Mouse (Mus musculus): ENCODE results near the gene Msh4. TPM values are rescaled to one million over a fixed set of nuclear protein-coding genes. Genes with fewer than 3 reads are reported as not detected.
A peak's percentile ranks its signal among the peaks of the same experiment; 100 is the strongest.

Gene Msh4
- polyA plus RNA-seq, 1 experiment from 2014 or later, result 0.07 TPM

- H3K4me1 ChIP-seq (ENCODE audit: control insufficient read depth, insufficient read depth, low read length), result peaks cover 26% of the 10 kb centered on the region
- peak within 1 kb of the TSS; percentile 69 for H3K4me3 ChIP-seq (ENCODE audit: low read length)
- peak within 1 kb of the TSS; percentile 94 for H3K27ac ChIP-seq (ENCODE audit: low read length)
- peaks cover 16% of the 10 kb centered on the region for H3K36me3 ChIP-seq (ENCODE audit: control insufficient read depth, insufficient read depth, low read length)
- peak; percentile 94 for ATAC-seq
- H3K9ac ChIP-seq (ENCODE audit: low read depth, low read length), result peak within 1 kb of the TSS; percentile 97
- peak within 1 kb of the TSS; percentile 80 for H3K4me2 ChIP-seq (ENCODE audit: low read depth, low read length)
- under 1% methylated on average over 65 of the region's 65 CpGs for WGBS
- H3K9me3 ChIP-seq (ENCODE audit: control insufficient read depth, low read length), result no peaks in the 10 kb centered on the region
- H3K27me3 ChIP-seq (replicated peaks; ENCODE audit: control insufficient read depth, insufficient read depth, low read length), result no peaks in the 10 kb centered on the region
These were observed 6.9 kb upstream of the Msh4 start, which contains the start of gene Rabggtb for GRCm38 (mm10) chr3:153912546-153913509. Gene Rabggtb, minus strand, starts transcription at chr3:153913009.

- ATAC-seq, result no peak
- H3K27ac ChIP-seq (ENCODE audit: low read length), result peak overlapping the region; percentile 84
- no peaks in the 10 kb centered on the region for H3K27me3 ChIP-seq (replicated peaks; ENCODE audit: control insufficient read depth, insufficient read depth, low read length)
- WGBS, result 3% methylated on average over 12 of the region's 12 CpGs
- H3K4me3 ChIP-seq (ENCODE audit: low read length), result peak overlapping the region; percentile 69
- peaks cover 26% of the 10 kb centered on the region for H3K4me1 ChIP-seq (ENCODE audit: control insufficient read depth, insufficient read depth, low read length)
- no peaks in the 10 kb centered on the region for H3K9me3 ChIP-seq (ENCODE audit: control insufficient read depth, low read length)
- H3K4me2 ChIP-seq (ENCODE audit: low read depth, low read length), result peak overlapping the region; percentile 66
- peaks cover 19% of the 10 kb centered on the region for H3K36me3 ChIP-seq (ENCODE audit: control insufficient read depth, insufficient read depth, low read length)
- peak overlapping the region; percentile 97 for H3K9ac ChIP-seq (ENCODE audit: low read depth, low read length)
These were observed 6.0 kb upstream of the Msh4 start for GRCm38 (mm10) chr3:153911882-153912440.

- Histone ChIP-seq H3K27me3 (replicated peaks; ENCODE audit: control insufficient read depth, insufficient read depth, low read length) (no peaks in the 10 kb centered on the region), H3K27ac (ENCODE audit: low read length) (peak overlapping the region; percentile 68), H3K9ac (ENCODE audit: low read depth, low read length) (peak overlapping the region; percentile 97), H3K4me2 (ENCODE audit: low read depth, low read length) (peak overlapping the region; percentile 66), H3K4me3 (ENCODE audit: low read length) (peak overlapping the region; percentile 69), H3K36me3 (ENCODE audit: control insufficient read depth, insufficient read depth, low read length) (peaks cover 19% of the 10 kb centered on the region), H3K4me1 (ENCODE audit: control insufficient read depth, insufficient read depth, low read length) (peaks cover 26% of the 10 kb centered on the region), H3K9me3 (ENCODE audit: control insufficient read depth, low read length) (no peaks in the 10 kb centered on the region)
- ATAC-seq, result no peak
- WGBS, result 35% methylated on average over 8 of the region's 8 CpGs
These were observed 5.4 kb upstream of the Msh4 start for GRCm38 (mm10) chr3:153911197-153911881.

GRCm38 (mm10) chr3:153910489-153910888 is 4.6 kb upstream of the Msh4 start:
- Histone ChIP-seq H3K9ac (ENCODE audit: low read depth, low read length) (peak overlapping the region; percentile 97), H3K4me3 (ENCODE audit: low read length) (peak overlapping the region; percentile 69), H3K4me1 (ENCODE audit: control insufficient read depth, insufficient read depth, low read length) (peaks cover 26% of the 10 kb centered on the region), H3K9me3 (ENCODE audit: control insufficient read depth, low read length) (no peaks in the 10 kb centered on the region), H3K27ac (ENCODE audit: low read length) (peak overlapping the region; percentile 68), H3K27me3 (replicated peaks; ENCODE audit: control insufficient read depth, insufficient read depth, low read length) (no peaks in the 10 kb centered on the region), H3K36me3 (ENCODE audit: control insufficient read depth, insufficient read depth, low read length) (peaks cover 26% of the 10 kb centered on the region), H3K4me2 (ENCODE audit: low read depth, low read length) (peak overlapping the region; percentile 66)
- 60% methylated on average over 7 of the region's 7 CpGs for WGBS
- ATAC-seq, result no peak

DNA sequence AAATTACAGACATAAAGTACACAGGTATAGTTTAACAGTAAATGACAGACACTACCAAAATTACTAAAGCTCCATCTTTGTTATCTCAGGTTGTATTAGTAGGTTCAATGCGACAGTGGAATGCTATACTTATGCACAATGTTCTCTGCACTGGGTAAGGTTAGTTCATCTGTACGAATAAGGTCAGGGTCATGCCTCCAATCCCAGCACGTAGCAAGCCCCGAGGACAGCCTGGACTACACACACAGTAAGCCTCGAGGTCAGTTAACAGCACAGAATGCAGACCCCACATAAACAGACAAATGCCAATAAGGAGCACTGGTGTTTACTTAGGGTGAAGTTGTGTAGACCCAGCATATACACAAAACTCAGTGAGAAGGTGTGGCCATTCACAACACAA is 3.0 kb upstream of the Msh4 start:
- Histone ChIP-seq H3K27me3 (replicated peaks; ENCODE audit: control insufficient read depth, insufficient read depth, low read length) (no peaks in the 10 kb centered on the region), H3K27ac (ENCODE audit: low read length) (0 out of 2 replicates have a peak overlapping the region, but pooled peaks have one; percentile 3), H3K4me2 (ENCODE audit: low read depth, low read length) (peak overlapping the region; percentile 66), H3K4me1 (ENCODE audit: control insufficient read depth, insufficient read depth, low read length) (peaks cover 26% of the 10 kb centered on the region), H3K4me3 (ENCODE audit: low read length) (peak overlapping the region; percentile 21; the same call in 1 of the 2 replicates), H3K9ac (ENCODE audit: low read depth, low read length) (no peak overlapping the region), H3K36me3 (ENCODE audit: control insufficient read depth, insufficient read depth, low read length) (peaks cover 35% of the 10 kb centered on the region), H3K9me3 (ENCODE audit: control insufficient read depth, low read length) (no peaks in the 10 kb centered on the region)
- no peak for ATAC-seq
- 70% methylated on average over 5 of the region's 5 CpGs for WGBS

- Histone ChIP-seq H3K4me3 (ENCODE audit: low read length) (no peak overlapping the region), H3K9me3 (ENCODE audit: control insufficient read depth, low read length) (no peaks in the 10 kb centered on the region), H3K4me1 (ENCODE audit: control insufficient read depth, insufficient read depth, low read length) (peaks cover 15% of the 10 kb centered on the region), H3K27ac (ENCODE audit: low read length) (no peak overlapping the region), H3K4me2 (ENCODE audit: low read depth, low read length) (no peak overlapping the region), H3K36me3 (ENCODE audit: control insufficient read depth, insufficient read depth, low read length) (peaks cover 36% of the 10 kb centered on the region), H3K27me3 (replicated peaks; ENCODE audit: control insufficient read depth, insufficient read depth, low read length) (no peaks in the 10 kb centered on the region), H3K9ac (ENCODE audit: low read depth, low read length) (no peak overlapping the region)
- peak; percentile 10; the same call in 1 of the 2 replicates for ATAC-seq
- WGBS, result 84% methylated on average over 49 of the region's 49 CpGs
These were observed 445 bp downstream of the Msh4 start for GRCm38 (mm10) chr3:153905251-153906135.

- ATAC-seq, result peak; percentile 59
These were observed 1.4 kb downstream of the Msh4 start for GRCm38 (mm10) chr3:153904586-153904985.

DNA sequence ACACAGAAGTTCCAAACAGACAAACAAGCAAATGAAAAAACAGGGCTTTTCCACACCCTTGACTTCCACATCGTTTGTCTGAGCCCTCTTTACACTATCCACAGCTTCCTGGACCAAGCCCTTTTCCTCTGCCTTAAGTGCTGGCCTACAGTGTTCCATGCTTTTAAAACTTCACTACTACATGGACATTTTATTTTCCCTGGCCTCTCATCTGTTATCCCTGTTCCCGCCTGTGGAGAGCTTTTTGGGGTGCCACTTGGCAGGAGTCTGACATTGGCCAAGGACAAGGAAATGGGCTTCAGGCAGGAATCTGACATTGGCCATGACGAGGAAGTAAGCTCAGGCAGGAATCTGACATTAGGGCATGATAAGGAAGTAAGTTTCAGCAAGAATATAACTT is 3.3 kb downstream of the Msh4 start:
- H3K4me2 ChIP-seq (ENCODE audit: low read depth, low read length), result no peak overlapping the region
- no peaks in the 10 kb centered on the region for H3K9me3 ChIP-seq (ENCODE audit: control insufficient read depth, low read length)
- peak overlapping the region; percentile 39 for H3K27ac ChIP-seq (ENCODE audit: low read length)
- 54% methylated on average over 3 of the region's 3 CpGs for WGBS
- H3K36me3 ChIP-seq (ENCODE audit: control insufficient read depth, insufficient read depth, low read length), result peaks cover 20% of the 10 kb centered on the region
- H3K27me3 ChIP-seq (replicated peaks; ENCODE audit: control insufficient read depth, insufficient read depth, low read length), result no peaks in the 10 kb centered on the region
- H3K9ac ChIP-seq (ENCODE audit: low read depth, low read length), result no peak overlapping the region
- no peak for ATAC-seq
- H3K4me3 ChIP-seq (ENCODE audit: low read length), result no peak overlapping the region
- no peaks in the 10 kb centered on the region for H3K4me1 ChIP-seq (ENCODE audit: control insufficient read depth, insufficient read depth, low read length)

More at GRCm38 (mm10) chr3:153904586-153904985, 1.4 kb downstream of the Msh4 start:
- H3K4me2 ChIP-seq (ENCODE audit: low read depth, low read length), result no peak overlapping the region
- H3K27ac ChIP-seq (ENCODE audit: low read length), result no peak overlapping the region
- no peak overlapping the region for H3K4me3 ChIP-seq (ENCODE audit: low read length)
- 62% methylated on average over 6 of the region's 6 CpGs for WGBS
- H3K36me3 ChIP-seq (ENCODE audit: control insufficient read depth, insufficient read depth, low read length), result peaks cover 34% of the 10 kb centered on the region
- H3K9ac ChIP-seq (ENCODE audit: low read depth, low read length), result no peak overlapping the region
- H3K9me3 ChIP-seq (ENCODE audit: control insufficient read depth, low read length), result no peaks in the 10 kb centered on the region
- H3K27me3 ChIP-seq (replicated peaks; ENCODE audit: control insufficient read depth, insufficient read depth, low read length), result no peaks in the 10 kb centered on the region
- H3K4me1 ChIP-seq (ENCODE audit: control insufficient read depth, insufficient read depth, low read length), result peaks cover 8% of the 10 kb centered on the region

Data from intestine, embryonic 16.5 days (tissue).